Mouse (Mus musculus): ENCODE results near the gene Nmrk2.
"Not testable (repeated sequence)": the region's sequence is repeated elsewhere in the genome, so short reads cannot be mapped to it uniquely, and the experiment has no call there.

The Nmrk2 gene

DNA sequence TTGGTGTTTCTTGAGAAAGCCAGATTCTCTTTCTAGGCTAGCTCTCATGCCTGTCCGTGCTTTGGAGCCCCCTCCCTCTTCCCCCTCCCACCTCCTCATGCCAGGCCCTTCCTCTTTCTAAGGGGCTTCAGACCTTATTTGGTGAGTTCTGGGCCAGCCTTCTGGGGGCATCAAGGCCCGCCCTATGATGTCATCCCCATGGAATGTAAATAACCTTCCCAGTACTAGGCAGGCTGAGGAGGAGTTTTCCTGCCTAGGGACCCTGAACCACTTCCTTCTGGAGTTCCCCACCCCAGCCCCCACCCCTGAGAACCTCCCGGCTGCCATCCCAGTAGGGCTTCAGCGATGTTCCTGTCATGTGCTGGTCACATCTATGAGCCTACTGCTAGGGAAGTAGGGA is 17.1 kb downstream of the Nmrk2 start:
- DNase-seq (ENCODE audit: low spot score): no peak

DNA sequence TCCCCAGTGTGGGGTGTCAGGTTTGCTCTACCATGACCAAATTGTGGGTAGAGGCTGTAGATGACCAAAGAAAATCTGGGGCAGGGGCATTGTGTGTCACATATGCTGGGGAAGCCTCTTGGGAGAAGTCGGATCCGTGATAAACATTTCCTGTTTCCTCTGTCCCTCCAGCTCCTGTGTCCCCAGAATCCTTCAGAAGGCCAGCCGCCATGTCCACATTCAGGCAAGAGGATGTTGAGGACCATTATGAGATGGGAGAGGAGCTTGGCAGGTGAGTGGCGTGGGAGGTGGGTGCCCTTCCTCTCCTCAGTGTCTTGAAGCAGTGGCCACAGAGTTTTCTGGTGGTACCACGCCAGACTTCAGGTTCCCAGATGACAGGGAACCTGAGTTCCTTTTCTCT is 18.0 kb downstream of the Nmrk2 start, which contains the start of gene 4930442H23Rik:
4930442H23Rik (minus strand) TSS at position 45 of the 400 bp plus-strand sequence.
- DNase-seq (ENCODE audit: low spot score): no peak

DNA sequence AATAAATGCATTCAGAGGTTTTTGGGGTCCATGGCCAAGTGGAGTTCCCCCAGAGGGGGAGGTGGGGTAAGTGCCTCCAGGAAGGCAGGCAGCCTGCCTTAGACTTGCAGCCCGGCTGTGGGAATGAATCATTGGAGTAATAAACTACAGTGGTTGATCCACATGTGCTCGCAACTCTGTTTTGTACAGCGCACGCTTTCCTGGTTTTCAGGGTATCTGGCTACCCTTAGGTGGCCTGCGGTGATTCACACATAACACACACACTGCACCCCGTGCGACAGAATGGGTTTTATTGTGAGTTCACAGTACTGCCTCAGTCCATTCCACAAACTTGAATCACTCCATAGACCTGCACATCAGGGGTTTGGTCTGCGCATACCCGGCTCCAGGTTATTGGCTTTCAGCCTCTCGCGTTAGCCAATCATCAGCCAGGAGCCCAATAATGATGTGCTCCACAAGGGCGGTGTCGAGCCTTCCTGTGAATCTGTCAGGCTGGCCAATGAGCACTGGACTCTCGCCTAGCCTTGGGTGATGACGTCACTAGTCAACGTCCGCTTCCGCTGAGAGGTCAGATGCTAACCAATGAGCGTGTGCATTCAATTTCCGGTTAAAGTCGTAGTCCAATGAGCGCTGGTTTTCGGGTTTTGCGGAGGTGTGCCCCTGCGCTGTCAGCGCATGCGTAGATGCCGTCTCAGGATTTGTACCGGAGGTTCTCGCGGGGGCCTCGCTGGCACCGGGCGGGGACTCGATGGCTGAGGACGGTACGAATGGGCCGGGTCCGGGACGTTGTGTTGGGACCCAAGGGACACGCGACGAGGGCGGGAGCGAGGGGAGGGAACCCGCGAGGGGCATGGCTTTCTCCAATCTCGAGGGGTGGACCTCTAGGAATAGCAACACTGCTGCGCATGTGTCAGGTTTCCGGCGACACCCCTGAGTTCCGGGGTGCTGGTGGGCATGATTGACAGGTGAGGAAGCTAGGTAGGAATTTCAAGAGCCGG is 19.2 kb downstream of the Nmrk2 start, which contains the start of gene Dapk3:
Dapk3 (plus strand) TSS at position 670 of the 998 bp plus-strand sequence.
- peak; percentile 91 for DNase-seq (ENCODE audit: low spot score)

DNA sequence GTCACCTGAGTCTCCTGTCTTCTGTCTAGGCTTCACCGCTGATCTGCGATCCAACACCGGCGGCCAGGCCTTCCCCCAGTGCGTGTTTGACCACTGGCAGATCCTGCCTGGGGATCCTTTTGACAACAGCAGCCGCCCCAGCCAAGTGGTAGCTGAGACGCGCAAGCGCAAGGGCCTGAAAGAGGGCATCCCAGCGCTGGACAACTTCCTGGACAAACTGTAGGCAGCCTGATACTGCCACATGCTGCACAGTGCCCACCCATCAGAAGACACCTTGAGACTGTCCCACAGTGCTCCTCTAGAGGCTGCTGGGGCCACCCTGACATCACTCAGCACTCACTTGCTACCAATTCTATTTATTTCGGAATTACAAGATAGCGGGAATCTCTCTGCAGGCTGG is 20.0 kb downstream of the Nmrk2 start:
- DNase-seq (ENCODE audit: low spot score): not testable (repeated sequence)

DNA sequence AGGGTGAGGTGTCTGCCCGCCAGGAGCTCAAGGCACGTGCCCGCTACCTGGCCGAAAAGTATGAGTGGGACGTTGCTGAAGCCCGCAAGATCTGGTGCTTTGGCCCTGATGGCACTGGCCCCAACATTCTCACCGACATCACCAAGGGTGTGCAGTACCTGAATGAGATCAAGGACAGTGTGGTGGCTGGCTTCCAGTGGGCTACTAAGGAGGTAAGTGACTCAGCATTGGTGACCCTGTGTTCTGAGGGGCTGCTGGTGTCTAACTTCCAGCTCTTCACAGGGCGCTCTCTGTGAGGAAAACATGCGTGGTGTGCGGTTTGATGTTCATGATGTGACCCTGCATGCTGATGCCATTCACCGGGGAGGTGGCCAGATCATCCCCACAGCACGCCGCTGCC is 20.9 kb downstream of the Nmrk2 start:
- DNase-seq (ENCODE audit: low spot score): no peak

DNA sequence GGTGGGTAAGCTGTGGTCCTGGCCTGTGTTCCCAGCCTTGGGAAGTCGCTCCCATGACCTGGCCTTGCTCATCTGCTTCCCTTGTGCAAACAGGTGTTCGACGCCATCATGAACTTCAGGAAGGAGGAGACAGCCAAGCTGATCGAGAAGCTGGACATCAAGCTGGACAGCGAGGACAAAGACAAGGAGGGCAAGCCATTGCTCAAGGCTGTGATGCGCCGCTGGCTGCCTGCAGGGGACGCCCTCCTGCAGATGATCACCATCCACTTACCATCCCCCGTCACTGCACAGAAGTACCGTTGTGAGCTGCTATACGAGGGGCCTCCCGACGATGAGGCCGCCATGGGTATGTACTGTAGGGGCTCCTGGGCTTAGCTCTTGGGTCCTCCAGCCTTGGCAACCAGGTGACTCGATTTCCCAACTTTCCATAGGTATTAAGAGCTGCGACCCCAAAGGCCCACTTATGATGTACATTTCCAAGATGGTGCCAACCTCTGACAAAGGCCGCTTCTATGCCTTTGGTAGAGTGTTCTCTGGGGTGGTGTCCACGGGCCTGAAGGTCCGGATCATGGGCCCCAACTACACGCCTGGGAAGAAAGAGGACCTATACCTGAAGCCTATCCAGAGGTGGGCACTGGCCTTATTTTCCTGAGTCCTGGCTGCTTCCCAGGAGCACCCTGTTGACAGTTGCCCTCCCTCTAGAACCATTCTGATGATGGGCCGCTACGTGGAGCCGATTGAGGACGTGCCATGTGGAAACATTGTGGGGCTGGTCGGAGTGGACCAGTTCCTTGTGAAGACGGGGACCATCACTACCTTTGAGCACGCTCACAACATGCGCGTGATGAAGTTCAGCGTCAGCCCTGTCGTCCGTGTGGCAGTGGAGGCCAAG is 22.2 kb downstream of the Nmrk2 start:
- no peak for DNase-seq (ENCODE audit: low spot score)

DNA sequence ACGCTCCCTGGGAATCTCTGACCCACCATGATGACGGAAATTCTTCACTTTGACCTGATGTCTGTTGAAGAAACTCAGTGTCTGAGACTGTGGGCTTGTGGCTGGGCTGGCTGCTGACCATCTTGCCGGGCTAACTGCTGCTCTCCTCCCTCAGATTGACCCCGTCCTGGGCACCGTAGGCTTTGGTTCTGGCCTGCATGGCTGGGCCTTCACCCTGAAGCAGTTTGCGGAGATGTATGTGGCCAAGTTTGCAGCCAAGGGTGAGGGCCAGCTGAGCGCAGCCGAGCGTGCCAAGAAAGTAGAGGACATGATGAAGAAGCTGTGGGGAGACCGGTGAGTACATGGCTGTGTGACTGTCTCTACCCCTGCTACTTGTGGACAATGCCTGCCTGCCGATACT is 22.9 kb downstream of the Nmrk2 start:
- DNase-seq (ENCODE audit: low spot score): no peak

DNA sequence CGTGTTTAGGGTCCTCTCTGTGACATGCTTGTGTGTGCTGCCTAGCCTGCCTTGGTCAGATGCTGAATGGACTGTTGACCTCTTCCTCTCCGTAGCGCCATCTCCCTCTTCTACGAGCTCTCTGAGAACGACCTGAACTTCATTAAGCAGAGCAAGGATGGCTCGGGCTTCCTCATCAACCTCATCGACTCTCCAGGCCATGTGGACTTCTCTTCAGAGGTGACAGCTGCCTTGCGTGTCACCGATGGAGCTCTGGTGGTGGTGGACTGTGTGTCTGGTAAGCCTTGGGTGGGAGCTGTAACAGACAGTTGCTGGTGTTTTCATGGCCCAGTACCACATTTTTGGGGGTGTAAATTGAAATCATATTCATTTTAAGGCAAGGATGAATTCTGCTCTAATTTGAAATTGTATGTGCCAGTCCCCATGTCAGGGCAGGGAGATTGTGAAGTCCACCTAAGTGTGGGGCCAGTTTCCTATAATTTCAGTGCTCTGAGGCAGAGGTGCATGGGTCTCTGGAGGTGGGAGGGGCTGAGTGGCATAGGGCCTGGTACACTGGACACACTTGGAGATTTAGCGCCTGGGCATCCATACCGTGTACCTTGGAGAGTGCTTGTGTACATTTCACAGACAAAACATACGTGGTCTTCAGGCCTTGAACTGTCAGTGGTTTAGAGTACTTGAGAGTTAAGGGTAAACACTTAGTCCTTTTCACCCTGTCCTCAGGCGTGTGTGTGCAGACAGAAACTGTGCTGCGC is 23.7 kb downstream of the Nmrk2 start:
- no peak for DNase-seq (ENCODE audit: low spot score)

DNA sequence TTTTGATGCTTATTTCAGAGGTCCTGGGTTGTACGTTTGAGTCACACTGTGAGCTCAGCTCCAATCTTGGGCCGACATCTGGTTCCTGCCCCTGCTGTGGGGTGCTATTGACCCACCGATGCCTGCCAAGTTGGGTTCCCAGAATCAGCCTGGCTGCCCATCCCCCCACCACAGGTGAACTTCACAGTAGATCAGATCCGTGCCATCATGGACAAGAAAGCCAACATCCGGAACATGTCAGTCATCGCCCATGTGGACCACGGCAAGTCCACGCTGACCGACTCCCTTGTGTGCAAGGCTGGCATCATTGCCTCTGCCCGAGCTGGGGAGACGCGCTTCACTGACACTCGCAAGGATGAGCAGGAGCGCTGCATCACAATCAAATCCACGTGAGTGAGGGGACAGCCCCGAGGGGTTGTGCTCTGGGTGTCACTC is 24.3 kb downstream of the Nmrk2 start:
- no peak for DNase-seq (ENCODE audit: low spot score)

DNA sequence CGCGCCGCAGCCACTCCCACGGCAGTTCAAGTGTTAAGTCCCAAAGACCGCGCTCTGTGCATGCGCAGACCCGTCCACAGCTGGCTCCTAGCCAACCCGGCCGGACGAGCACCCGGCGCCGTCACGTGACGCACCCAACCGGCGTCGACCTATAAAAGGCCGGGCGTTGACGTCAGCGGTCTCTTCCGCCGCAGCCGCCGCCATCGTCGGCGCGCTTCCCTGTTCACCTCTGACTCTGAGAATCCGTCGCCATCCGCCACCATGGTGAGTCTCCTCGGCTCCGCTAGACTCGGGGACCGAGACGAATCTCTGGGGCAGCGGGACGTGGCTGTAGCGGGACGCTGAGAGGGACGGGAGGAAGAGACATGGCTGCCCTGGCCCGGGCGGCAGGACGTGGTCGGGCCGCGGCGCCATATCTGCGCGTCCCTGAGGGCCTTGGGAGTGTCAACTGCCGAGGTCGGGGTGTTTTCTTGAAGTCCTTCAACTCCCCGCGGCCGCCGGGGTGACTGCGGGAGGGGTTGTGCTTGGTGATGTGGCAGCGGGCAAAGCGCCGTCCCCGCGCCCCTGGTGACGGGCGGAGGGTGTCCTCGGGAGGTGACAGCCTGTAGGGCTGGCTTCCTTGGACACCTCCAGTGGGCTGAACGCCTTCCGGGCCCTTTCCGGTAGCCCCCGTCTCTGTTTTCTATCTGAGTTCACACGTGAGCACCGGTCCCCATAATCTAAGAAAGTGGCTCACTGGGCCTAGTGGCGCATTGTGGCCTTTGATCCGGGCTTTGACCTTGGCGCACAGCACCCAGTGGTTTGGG is 25.2 kb downstream of the Nmrk2 start, which contains the start of gene Eef2:
Eef2 (plus strand) TSS at position 166 of the 806 bp plus-strand sequence.
- peak; percentile 99 for DNase-seq (ENCODE audit: low spot score)

DNA sequence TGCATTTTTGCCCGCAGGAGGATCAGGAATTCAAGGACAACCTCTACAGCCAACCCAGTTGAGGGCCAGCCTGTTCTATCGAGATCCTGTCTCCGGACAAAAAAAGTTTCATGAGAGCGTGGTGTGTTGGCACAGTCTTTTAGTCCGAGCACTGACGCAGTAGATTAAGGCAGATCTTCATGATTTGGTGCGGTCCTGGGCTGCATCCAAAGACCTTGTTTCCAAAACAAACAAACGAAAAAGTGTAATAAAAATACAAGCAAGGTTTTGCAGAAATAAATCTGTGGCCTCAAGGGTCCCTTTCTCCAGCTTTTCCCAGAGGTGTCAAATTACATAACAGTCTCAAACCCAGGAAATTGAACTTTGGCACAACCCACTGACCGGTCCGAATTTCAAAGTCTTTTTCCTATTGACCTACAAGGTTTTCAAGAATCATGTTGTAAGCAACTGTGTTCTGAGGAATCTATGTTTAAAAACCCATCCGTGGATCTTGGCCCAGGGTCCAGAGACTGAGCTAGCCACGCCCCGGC is 25.9 kb downstream of the Nmrk2 start:
- DNase-seq (ENCODE audit: low spot score): no peak

DNA sequence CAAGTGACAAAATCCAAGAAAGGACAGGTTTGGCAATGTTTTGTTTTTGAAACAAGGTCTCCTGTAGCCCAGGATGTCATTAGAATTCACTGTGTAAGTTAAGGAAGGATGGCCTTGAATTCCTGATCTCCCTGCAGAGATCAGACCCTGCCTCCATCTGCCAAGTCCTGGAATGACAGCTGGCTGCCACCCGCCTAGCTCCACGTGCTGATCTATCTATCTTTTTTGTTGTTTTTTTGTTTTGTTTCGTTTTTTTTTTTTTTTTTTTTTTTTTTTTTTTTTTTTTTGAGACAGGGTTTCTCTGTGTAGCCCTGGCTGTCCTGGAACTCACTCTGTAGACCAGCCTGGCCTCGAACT is 26.5 kb downstream of the Nmrk2 start:
- DNase-seq (ENCODE audit: low spot score): not testable (repeated sequence)

DNA sequence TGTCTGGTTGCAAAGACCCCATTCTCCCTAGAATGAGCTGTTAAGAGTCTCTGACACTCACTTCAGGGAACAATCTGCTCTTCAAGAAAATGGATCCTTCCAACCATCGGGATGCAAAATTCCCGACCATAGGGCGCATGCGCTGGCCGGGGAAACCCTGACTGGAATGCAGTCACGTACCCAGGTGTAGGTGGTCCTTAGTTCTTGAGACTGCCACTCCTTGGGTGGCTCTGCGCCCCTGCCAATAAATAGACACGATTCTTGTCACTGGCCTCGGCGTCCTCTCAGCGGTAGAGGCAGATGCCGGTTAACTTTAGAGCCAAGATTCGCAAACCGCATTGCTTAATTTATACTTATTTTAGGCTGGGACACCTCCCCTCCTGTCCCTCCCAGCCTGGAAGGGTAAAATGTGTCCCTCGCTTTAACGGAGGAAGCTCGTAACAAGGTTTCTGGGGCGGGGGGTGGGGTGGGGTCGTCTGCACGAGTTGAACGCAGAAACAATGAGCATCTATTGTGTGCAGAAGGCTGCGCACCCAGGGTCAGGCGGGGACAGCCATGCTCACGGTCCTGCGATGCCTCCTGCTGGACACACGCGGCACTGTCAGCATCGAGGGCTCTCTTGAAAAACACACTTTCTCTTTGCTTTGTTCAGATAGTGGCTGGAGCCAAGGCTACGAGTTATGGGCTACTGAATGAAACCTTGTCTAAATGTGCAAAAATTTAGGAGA is 27.1 kb downstream of the Nmrk2 start:
- DNase-seq (ENCODE audit: low spot score): peak; percentile 73

DNA sequence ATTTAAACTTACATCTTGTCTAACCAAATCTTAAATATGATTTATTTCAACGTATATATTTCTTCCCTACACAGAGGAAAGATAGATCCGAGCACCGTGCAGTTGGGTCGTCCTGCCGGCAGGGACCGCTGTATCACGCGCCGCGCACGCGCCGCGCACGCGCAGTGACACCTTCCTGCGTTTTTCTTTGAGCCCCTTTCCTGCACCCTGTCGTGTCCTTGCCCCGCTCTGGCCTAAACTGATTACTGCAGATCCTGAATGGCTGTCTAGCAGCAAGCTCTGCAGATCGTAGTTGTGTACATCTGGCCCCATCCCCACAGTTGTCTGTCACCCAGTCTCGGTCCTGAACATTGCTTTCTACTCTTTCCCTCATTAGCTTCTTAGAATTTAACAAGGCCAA is 28.7 kb downstream of the Nmrk2 start:
- DNase-seq (ENCODE audit: low spot score): peak; percentile 66

DNA sequence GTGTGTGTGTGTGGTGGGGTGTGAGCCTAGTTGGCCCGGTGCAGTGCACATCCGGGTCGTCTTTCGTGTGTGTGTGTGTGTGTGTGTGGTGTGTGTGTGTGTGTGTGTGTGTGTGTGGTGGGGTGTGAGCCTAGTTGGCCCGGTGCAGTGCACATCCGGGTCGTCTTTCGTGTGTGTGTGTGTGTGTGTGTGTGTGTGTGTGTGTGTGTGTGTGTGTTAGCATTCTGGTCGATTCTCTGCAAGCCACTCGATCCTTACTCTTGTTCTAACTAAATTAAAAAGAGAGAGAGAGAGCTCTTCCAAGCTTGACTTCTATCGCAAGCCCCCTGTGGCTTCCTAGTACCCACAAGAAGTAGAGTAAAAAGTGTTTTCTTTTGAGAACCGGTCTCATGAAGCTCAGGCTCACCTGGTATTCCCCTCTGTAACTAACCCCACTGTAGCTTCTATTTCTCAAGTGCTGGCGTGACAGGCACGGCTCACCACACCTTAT is 32.4 kb downstream of the Nmrk2 start:
- DNase-seq (ENCODE audit: low spot score): not testable (repeated sequence)

DNA sequence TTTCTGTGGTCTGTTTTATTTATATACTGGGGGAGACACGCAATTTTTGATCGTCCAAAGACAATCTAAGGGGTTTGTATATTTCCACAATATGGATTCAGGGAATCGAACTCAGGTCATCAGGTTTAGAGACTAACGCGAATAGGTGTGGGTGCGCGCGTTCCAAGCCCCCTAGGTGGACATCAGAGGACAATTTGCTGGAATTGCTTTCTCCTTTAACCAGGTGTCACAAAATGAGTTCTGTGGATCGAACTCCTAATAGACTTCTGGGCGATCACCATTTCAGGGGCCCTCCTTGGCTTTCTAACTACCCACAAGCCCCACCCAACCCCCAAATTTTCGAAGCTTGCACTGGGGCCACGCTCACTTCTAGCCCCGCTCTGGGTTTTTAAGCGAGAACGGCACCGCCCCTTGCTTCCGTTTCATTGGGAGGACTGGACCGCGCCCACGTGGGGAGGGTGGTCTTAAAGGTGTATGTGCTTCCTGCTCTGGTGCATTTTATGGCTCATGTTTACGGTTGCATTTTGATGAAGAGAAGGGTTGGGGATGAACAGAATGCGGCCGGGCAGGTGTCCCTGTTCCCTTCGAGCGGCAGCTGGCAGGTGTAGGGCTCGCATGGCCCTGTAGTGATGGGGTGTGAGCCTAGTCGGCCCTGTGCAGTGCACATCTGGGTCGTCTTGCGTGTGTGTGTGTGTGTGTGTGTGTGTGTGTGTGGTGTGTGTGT is 33.2 kb downstream of the Nmrk2 start:
- peak; percentile 49 for DNase-seq (ENCODE audit: low spot score)

DNA sequence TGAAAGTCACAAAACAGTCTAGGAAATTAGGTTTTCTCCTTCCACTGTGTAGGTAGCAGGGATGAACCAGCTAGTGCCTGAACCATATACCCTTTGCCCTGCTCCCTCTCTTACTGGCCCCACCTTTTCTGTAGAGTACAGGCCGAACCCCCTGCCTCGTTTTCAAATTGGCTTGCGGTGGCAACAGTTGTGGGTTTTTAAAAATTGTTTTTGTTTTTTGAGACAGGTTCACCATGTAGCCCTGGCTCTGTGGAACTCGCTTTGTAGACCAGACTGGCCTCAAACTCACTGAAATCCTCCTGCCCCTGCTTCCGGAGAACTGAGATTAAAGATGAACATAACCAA is 33.8 kb downstream of the Nmrk2 start:
- DNase-seq (ENCODE audit: low spot score): no peak

DNA sequence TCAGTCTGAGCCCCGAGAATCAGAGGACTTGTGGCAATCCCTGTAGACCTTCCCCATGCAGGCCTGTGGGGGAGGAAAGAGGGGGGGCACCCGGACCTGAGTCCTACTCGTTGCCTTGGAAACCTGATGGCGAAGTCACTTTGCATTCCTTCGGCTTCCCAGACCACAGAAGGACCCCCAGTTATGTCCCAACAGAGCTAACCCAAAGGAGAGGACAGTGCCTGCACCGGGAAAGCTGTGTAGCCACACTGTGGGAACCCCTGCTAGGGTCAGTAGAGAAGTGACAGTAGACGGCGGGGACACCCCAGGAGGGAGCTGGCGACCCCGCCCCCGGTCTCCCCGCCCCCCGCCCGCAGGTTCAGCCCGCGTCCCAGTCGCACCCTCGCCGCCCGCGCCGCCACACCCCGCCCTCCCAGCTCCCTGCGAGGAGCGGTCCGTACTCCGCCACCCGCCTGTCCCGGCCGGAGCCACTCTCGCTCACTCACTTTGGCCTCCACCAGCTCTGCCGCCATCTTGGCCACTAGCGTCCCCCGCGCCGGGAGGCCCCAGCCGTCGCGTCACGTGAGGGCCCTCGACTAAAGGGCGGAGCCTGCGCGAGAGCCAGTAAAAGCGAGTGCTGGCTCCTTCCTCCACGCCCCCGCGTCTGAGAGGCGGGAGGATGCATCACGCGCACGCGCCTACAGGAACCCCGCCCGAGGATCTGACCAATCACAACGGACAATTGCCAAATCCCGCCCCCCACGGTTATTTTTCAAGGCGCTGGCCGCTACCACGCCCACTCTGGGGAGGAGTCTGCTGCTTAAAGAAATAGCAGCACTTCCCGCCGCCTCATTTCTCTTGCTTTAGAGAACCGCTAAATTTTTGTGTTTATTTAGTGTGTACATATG is 34.4 kb downstream of the Nmrk2 start, which contains the start of gene Pias4:
Pias4 (minus strand) TSS at position 724 of the 887 bp plus-strand sequence.
- peak; percentile 97 for DNase-seq (ENCODE audit: low spot score)

All from ovary, postnatal 10 days (tissue).